Mouse (Mus musculus) neutrophil, adult 5-6 weeks (primary cell): ENCODE data around the gene F12. TPM values are rescaled to one million over a fixed set of nuclear protein-coding genes. Genes with fewer than 3 reads are reported as not detected.
"Not testable (repeated sequence)": the region's sequence is repeated elsewhere in the genome, so short reads cannot be mapped to it uniquely, and the experiment has no call there.

Experiments
- ATAC-seq: fragments of 151-379, 151-347 bp; 2 replicates; pipeline ENCODE4 v1.8.0; 2017; ENCODE audit warnings: mild to moderate bottlenecking, moderate TSS enrichment; ENCODE audit not compliant: insufficient number of reproducible peaks, poor library complexity, low FRiP score, severe bottlenecking; ENCODE audit errors: extremely low read depth
- total RNA-seq: library from RNA; stranded (forward); fragments of 200-1000 nt; gene quantifications from 2 replicates; pipeline ENCODE4 v1.2.3, GENCODE M21; 2017

F12 gene
- total RNA-seq, 1 experiment from 2014 or later = 2.6 TPM

DNA sequence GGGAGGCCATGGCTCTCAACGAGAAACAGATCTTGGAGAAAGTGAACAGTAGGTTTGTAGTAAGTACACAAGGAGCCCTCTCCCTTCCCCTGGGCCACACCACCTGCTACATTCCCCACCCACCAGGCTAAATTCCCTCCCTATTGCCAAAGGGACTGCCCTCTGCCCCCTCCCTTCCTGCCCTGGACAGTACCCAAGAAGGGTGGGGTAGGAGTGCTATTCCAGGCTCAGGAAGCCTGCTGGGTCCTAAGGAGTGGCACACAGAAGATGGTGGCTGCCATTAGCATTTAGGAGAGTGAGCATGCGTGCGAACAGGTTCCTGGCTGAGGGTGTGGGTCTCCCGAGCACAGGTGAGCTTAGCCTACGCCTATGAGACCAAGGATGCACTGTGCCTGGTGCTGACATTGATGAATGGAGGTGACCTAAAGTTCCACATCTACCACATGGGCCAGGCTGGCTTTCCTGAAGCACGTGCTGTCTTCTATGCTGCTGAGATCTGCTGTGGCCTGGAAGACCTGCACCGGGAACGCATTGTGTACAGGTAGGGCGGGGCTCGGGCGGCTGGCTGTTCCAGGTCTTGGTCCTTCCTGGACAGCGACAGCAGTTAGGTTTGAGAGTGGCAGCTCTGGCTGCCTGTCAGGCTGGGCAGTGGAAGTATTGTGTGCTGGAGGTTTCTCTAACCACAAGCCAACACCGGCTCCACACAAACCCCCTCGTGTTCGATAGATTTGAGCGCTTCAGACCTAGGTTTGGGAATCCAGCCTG lies 25.4 kb upstream of the F12 start:
- no peak for ATAC-seq

- no peak for ATAC-seq
These were observed 24.7 kb upstream of the F12 start for GRCm38 (mm10) chr13:55451296-55451695.

GRCm38 (mm10) chr13:55450511-55450980 lies 24.0 kb upstream of the F12 start:
- no peak for ATAC-seq

GRCm38 (mm10) chr13:55449679-55450441 lies 23.3 kb upstream of the F12 start:
- ATAC-seq = peak; percentile 17; the same call in 1 of the 2 replicates

GRCm38 (mm10) chr13:55449205-55449604 lies 22.6 kb upstream of the F12 start:
- no peak for ATAC-seq

DNA sequence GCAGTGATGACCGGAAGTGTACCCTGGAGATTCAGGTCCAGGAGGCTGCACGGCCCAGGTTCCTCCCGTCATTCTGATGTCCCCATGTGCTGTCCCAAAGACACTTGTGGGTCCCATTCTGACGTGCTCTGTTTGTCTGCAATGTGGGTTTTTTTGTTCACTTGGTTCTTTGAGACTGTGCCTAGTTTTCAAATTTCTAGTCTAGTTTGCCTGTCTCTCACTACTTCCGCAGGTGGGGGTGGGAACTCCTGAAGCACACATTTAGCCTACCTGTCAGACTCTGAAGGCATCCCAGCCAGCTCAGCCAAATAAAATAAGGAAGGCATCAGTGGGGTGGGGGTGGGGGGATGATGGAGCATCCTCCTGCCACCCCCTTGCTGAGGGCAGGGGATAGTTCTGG lies 21.5 kb upstream of the F12 start:
- ATAC-seq = no peak

GRCm38 (mm10) chr13:55447543-55447943 lies 20.9 kb upstream of the F12 start:
- peak; percentile 49 for ATAC-seq

DNA sequence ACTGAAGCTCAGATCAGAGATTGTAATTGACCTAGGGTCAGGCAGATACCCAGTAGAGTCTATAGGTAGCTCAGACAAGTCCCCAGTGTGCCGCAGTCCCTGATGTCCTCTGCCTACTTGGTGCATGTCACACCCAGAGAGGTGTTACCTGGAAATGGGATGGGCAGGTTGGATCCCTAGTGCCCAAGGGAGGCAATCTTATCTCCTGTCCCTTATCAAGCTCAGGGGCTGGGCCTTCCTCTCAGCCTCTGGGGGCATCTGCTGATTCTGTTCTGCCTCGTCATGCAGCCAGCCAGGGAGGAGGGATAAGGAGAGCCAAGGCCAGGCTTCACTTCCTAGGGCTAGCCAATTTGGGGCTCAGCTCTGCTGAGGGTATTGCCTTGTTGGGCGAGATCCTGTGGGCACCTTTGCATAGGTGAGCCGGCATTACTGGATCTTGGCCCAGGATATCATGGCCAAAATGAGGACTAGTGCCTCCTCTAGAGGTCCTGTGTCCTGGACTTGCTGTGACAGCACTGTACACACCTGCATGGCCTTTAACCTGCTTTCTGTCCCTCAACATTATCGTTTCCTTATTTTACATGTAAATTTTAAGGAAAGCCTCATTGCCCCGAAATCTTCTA lies 20.0 kb upstream of the F12 start:
- ATAC-seq = no peak

GRCm38 (mm10) chr13:55445361-55446091 lies 18.9 kb upstream of the F12 start:
- ATAC-seq = no peak

- ATAC-seq = peak; percentile 75
These were observed 18.3 kb upstream of the F12 start, which contains the start of gene Grk6 for GRCm38 (mm10) chr13:55444937-55445315. TSS of gene Grk6 (plus strand) at chr13:55445072.

GRCm38 (mm10) chr13:55444286-55444936 lies 17.8 kb upstream of the F12 start:
- ATAC-seq = peak; percentile 24

GRCm38 (mm10) chr13:55443799-55444285 lies 17.2 kb upstream of the F12 start:
- 0 out of 2 replicates have a peak, but pooled peaks have one; percentile 2 for ATAC-seq

GRCm38 (mm10) chr13:55437111-55437629 lies 10.6 kb upstream of the F12 start:
- not testable (repeated sequence) for ATAC-seq

- ATAC-seq = peak; percentile 70
These were observed 5.5 kb upstream of the F12 start for GRCm38 (mm10) chr13:55431889-55432685.

DNA sequence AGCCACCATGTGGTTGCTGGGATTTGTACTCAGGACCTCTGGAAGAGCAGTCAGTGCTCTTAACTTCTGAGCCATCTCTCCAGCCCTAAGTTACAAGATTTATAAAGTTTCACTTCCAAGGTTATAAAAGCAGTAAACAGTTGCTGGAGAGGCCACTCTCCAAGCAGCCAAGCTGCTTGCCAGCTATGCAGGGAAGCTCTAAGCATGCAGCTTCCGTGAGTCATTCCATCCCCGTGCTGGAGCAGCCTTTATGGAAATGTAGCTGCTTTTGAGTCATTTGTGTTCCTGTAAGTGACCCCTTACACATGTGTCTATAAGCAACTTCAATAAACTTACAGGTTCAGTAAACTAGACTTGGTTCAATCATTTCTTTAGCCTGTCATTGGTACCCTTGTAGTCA lies 4.0 kb upstream of the F12 start:
- ATAC-seq = no peak

- ATAC-seq = peak; percentile 87
These were observed 2.8 kb upstream of the F12 start for GRCm38 (mm10) chr13:55429226-55429888.
